Mouse (Mus musculus) forebrain, embryonic 12.5 days (tissue): Measurements from ENCODE around the gene Defb23. TPM values are rescaled to one million over a fixed set of nuclear protein-coding genes. Genes with fewer than 3 reads are reported as not detected.

Experiments used
- ATAC-seq: fragments of 200-750 bp; cut with Nextera tagmentation; 2 replicates; pipeline ENCODE4 v1.8.0; 2017; ENCODE audit warnings: moderate TSS enrichment; ENCODE audit not compliant: low FRiP score
- H3K27ac ChIP-seq: fragments of 300-500 bp; sonication (generic); 2 replicates; pipeline ENCODE4 v1.5.1; 2016; ENCODE audit warnings: mild to moderate bottlenecking
- H3K27me3 ChIP-seq: fragments of 300-500 bp; sonication (generic); 2 replicates; pipeline ENCODE4 v1.6.1; 2016; ENCODE audit warnings: mild to moderate bottlenecking
- H3K36me3 ChIP-seq: fragments of 300-500 bp; sonication (generic); replicated peaks from 2 replicates; pipeline ENCODE4 v1.6.1; 2016; ENCODE audit warnings: mild to moderate bottlenecking
- H3K4me1 ChIP-seq: fragments of 300-500 bp; sonication (generic); 2 replicates; pipeline ENCODE4 v1.6.1; 2016
- H3K4me2 ChIP-seq: fragments of 300-500 bp; sonication (generic); 2 replicates; pipeline ENCODE4 v1.6.1; 2016; ENCODE audit warnings: mild to moderate bottlenecking, moderate library complexity
- H3K4me3 ChIP-seq: fragments of 300-500 bp; sonication (generic); replicated peaks from 2 replicates; pipeline ENCODE4 v1.5.1; 2016; ENCODE audit warnings: mild to moderate bottlenecking
- H3K9ac ChIP-seq: fragments of 300-500 bp; sonication (generic); 2 replicates; pipeline ENCODE4 v1.6.1; 2016; ENCODE audit warnings: mild to moderate bottlenecking
- H3K9me3 ChIP-seq: fragments of 300-500 bp; sonication (generic); 2 replicates; pipeline ENCODE4 v1.6.1; 2016
- WGBS: fragments of 180-500 bp; shearing (Covaris S2); methylation state at CpG from one replicate; pipeline ENCODE4 v1.1.7; 2016; 5-methylcytosine and 5-hydroxymethylcytosine counted together
- polyA plus RNA-seq: library from polyadenylated mRNA; unstranded; fragments of >200 nt; fragmentation: Nextera tagmentation; extraction: Ambion mirVana; gene quantifications from 2 replicates; pipeline ENCODE4 v1.2.1, GENCODE M21; 2016

Gene Defb23
- polyA plus RNA-seq, result not detected in 2 replicates

GRCm38 (mm10) chr2:152464570-152465150 lies at the start of gene Defb23:
Gene Defb23, minus strand, starts transcription at chr2:152464620.
- Histone ChIP-seq H3K4me1 (no peaks in the 10 kb centered on the region), H3K4me2 (no peak within 1 kb of the TSS), H3K9ac (no peak within 1 kb of the TSS), H3K9me3 (peaks cover 3% of the 10 kb centered on the region; the same call in 1 of the 2 replicates), H3K27me3 (no peaks in the 10 kb centered on the region), H3K4me3 (no peak within 1 kb of the TSS), H3K27ac (no peak within 1 kb of the TSS), H3K36me3 (no peaks in the 10 kb centered on the region)
- ATAC-seq, result no peak
- 87% methylated on average over 3 of the region's 3 CpGs for WGBS

- Histone ChIP-seq H3K4me3 (no peak within 1 kb of the TSS), H3K27ac (no peak within 1 kb of the TSS), H3K27me3 (no peaks in the 10 kb centered on the region), H3K9ac (no peak within 1 kb of the TSS), H3K9me3 (no peaks in the 10 kb centered on the region), H3K36me3 (no peaks in the 10 kb centered on the region), H3K4me2 (no peak within 1 kb of the TSS), H3K4me1 (no peaks in the 10 kb centered on the region)
- no peak for ATAC-seq
- 71% methylated on average over 1 of the region's 1 CpGs for WGBS
Observed at GRCm38 (mm10) chr2:152511592-152511991, 47.2 kb upstream of the Defb23 start, which contains the start of gene Defb26. Gene Defb26, minus strand, starts transcription at chr2:152511692.

- no peak for ATAC-seq
- no peaks in the 10 kb centered on the region for H3K36me3 ChIP-seq
- WGBS, result 91% methylated on average over 2 of the region's 2 CpGs
- H3K4me3 ChIP-seq, result no peak overlapping the region
- no peaks in the 10 kb centered on the region for H3K4me1 ChIP-seq
- H3K9me3 ChIP-seq, result no peaks in the 10 kb centered on the region
- H3K4me2 ChIP-seq, result no peak overlapping the region
- no peak overlapping the region for H3K27ac ChIP-seq
- no peak overlapping the region for H3K9ac ChIP-seq
- no peaks in the 10 kb centered on the region for H3K27me3 ChIP-seq
Observed at GRCm38 (mm10) chr2:152503950-152504349, 39.5 kb upstream of the Defb23 start.

GRCm38 (mm10) chr2:152500863-152501229 lies 36.4 kb upstream of the Defb23 start:
- Histone ChIP-seq H3K4me2 (no peak overlapping the region), H3K9ac (no peak overlapping the region), H3K4me3 (no peak overlapping the region), H3K27ac (no peak overlapping the region), H3K9me3 (no peaks in the 10 kb centered on the region), H3K36me3 (no peaks in the 10 kb centered on the region), H3K27me3 (no peaks in the 10 kb centered on the region), H3K4me1 (no peaks in the 10 kb centered on the region)
- ATAC-seq, result no peak
- 84% methylated on average over 6 of the region's 6 CpGs for WGBS

- WGBS, result 84% methylated on average over 7 of the region's 7 CpGs
- no peak overlapping the region for H3K9ac ChIP-seq
- H3K27ac ChIP-seq, result no peak overlapping the region
- no peaks in the 10 kb centered on the region for H3K27me3 ChIP-seq
- H3K4me3 ChIP-seq, result no peak overlapping the region
- no peak for ATAC-seq
- no peaks in the 10 kb centered on the region for H3K9me3 ChIP-seq
- H3K4me1 ChIP-seq, result no peaks in the 10 kb centered on the region
- H3K4me2 ChIP-seq, result no peak overlapping the region
- H3K36me3 ChIP-seq, result no peaks in the 10 kb centered on the region
Observed at GRCm38 (mm10) chr2:152500204-152500862, 35.9 kb upstream of the Defb23 start.

- Histone ChIP-seq H3K4me1 (no peaks in the 10 kb centered on the region), H3K36me3 (no peaks in the 10 kb centered on the region), H3K4me2 (no peak overlapping the region), H3K9ac (no peak overlapping the region), H3K27ac (no peak overlapping the region), H3K4me3 (no peak overlapping the region), H3K9me3 (no peaks in the 10 kb centered on the region), H3K27me3 (no peaks in the 10 kb centered on the region)
- ATAC-seq, result no peak
- 82% methylated on average over 6 of the region's 6 CpGs for WGBS
Observed at GRCm38 (mm10) chr2:152498020-152498419, 33.6 kb upstream of the Defb23 start.

- no peak for ATAC-seq
- no peaks in the 10 kb centered on the region for H3K27me3 ChIP-seq
- no peak overlapping the region for H3K4me2 ChIP-seq
- H3K27ac ChIP-seq, result no peak overlapping the region
- no peaks in the 10 kb centered on the region for H3K9me3 ChIP-seq
- no peaks in the 10 kb centered on the region for H3K4me1 ChIP-seq
- H3K36me3 ChIP-seq, result no peaks in the 10 kb centered on the region
- H3K4me3 ChIP-seq, result no peak overlapping the region
- no peak overlapping the region for H3K9ac ChIP-seq
- WGBS, result 72% methylated on average over 6 of the region's 6 CpGs
Observed at GRCm38 (mm10) chr2:152493151-152493550, 28.7 kb upstream of the Defb23 start.

GRCm38 (mm10) chr2:152490038-152490437 lies 25.6 kb upstream of the Defb23 start, which contains the start of gene Defb22:
Gene Defb22, minus strand, starts transcription at chr2:152490138.
- H3K36me3 ChIP-seq, result no peaks in the 10 kb centered on the region
- H3K9me3 ChIP-seq, result no peaks in the 10 kb centered on the region
- no peaks in the 10 kb centered on the region for H3K27me3 ChIP-seq
- ATAC-seq, result no peak
- H3K4me3 ChIP-seq, result no peak within 1 kb of the TSS
- no peak within 1 kb of the TSS for H3K9ac ChIP-seq
- no peaks in the 10 kb centered on the region for H3K4me1 ChIP-seq
- H3K4me2 ChIP-seq, result no peak within 1 kb of the TSS
- no peak within 1 kb of the TSS for H3K27ac ChIP-seq

GRCm38 (mm10) chr2:152487024-152487423 lies 22.6 kb upstream of the Defb23 start:
- Histone ChIP-seq H3K9me3 (no peaks in the 10 kb centered on the region), H3K4me1 (no peaks in the 10 kb centered on the region), H3K9ac (no peak overlapping the region), H3K36me3 (no peaks in the 10 kb centered on the region), H3K27me3 (no peaks in the 10 kb centered on the region), H3K4me3 (no peak overlapping the region), H3K4me2 (no peak overlapping the region), H3K27ac (no peak overlapping the region)
- ATAC-seq, result no peak
- WGBS, result 74% methylated on average over 2 of the region's 2 CpGs

GRCm38 (mm10) chr2:152481726-152482125 lies 17.3 kb upstream of the Defb23 start:
- no peaks in the 10 kb centered on the region for H3K4me1 ChIP-seq
- no peak for ATAC-seq
- no peaks in the 10 kb centered on the region for H3K27me3 ChIP-seq
- WGBS, result 88% methylated on average over 7 of the region's 7 CpGs
- H3K4me3 ChIP-seq, result no peak overlapping the region
- H3K4me2 ChIP-seq, result no peak overlapping the region
- H3K27ac ChIP-seq, result no peak overlapping the region
- no peak overlapping the region for H3K9ac ChIP-seq
- H3K36me3 ChIP-seq, result no peaks in the 10 kb centered on the region
- H3K9me3 ChIP-seq, result no peaks in the 10 kb centered on the region

- Histone ChIP-seq H3K4me3 (no peak overlapping the region), H3K36me3 (no peaks in the 10 kb centered on the region), H3K27me3 (no peaks in the 10 kb centered on the region), H3K9me3 (no peaks in the 10 kb centered on the region), H3K4me1 (no peaks in the 10 kb centered on the region), H3K27ac (no peak overlapping the region), H3K4me2 (no peak overlapping the region), H3K9ac (no peak overlapping the region)
- ATAC-seq, result no peak
- 88% methylated on average over 3 of the region's 3 CpGs for WGBS
Observed at GRCm38 (mm10) chr2:152480881-152481280, 16.5 kb upstream of the Defb23 start.

- Histone ChIP-seq H3K9ac (no peak within 1 kb of the TSS), H3K4me1 (no peaks in the 10 kb centered on the region), H3K4me3 (no peak within 1 kb of the TSS), H3K4me2 (no peak within 1 kb of the TSS), H3K27ac (no peak within 1 kb of the TSS), H3K36me3 (no peaks in the 10 kb centered on the region), H3K27me3 (no peaks in the 10 kb centered on the region), H3K9me3 (no peaks in the 10 kb centered on the region)
- ATAC-seq, result no peak
- 62% methylated on average over 2 of the region's 2 CpGs for WGBS
Observed at GRCm38 (mm10) chr2:152476763-152477162, 12.3 kb upstream of the Defb23 start, which contains the start of gene Defb20. Gene Defb20, plus strand, starts transcription at chr2:152477063.

GRCm38 (mm10) chr2:152472434-152472833 lies 8.0 kb upstream of the Defb23 start:
- ATAC-seq, result no peak
- Histone ChIP-seq H3K9me3 (no peaks in the 10 kb centered on the region), H3K36me3 (no peaks in the 10 kb centered on the region), H3K4me2 (no peak overlapping the region), H3K27ac (no peak overlapping the region), H3K4me1 (no peaks in the 10 kb centered on the region), H3K9ac (no peak overlapping the region), H3K4me3 (no peak overlapping the region), H3K27me3 (no peaks in the 10 kb centered on the region)
- 37% methylated on average over 3 of the region's 3 CpGs for WGBS
